Mouse (Mus musculus) stomach, embryonic 14.5 days (tissue): ENCODE data around the gene Sult2b1. TPM values are rescaled to one million over a fixed set of nuclear protein-coding genes. Genes with fewer than 3 reads are reported as not detected.

ENCODE experiments used
- ATAC-seq: fragments of 200-750 bp; cut with Nextera tagmentation; 2 replicates; pipeline ENCODE4 v1.8.0; 2017; ENCODE audit warnings: low read depth, moderate TSS enrichment; ENCODE audit not compliant: insufficient number of reproducible peaks, insufficient read depth, low FRiP score
- H3K27ac ChIP-seq: fragments of 300-500 bp; sonication (generic); 2 replicates; pipeline ENCODE4 v1.5.1; 2014; ENCODE audit warnings: mild to moderate bottlenecking, low read length, moderate library complexity, mixed read lengths
- H3K27me3 ChIP-seq: fragments of 300-500 bp; sonication (generic); 2 replicates; pipeline ENCODE4 v1.6.1; 2014; ENCODE audit warnings: low read length, control low read depth, mixed read lengths; ENCODE audit not compliant: control insufficient read depth, insufficient read depth
- H3K36me3 ChIP-seq: fragments of 300-500 bp; sonication (generic); 2 replicates; pipeline ENCODE4 v1.6.1; 2014; ENCODE audit warnings: mild to moderate bottlenecking, control low read depth, low read length, moderate library complexity, mixed read lengths; ENCODE audit not compliant: control insufficient read depth, insufficient read depth
- H3K4me1 ChIP-seq: fragments of 300-500 bp; sonication (generic); 2 replicates; pipeline ENCODE4 v1.6.1; 2014; ENCODE audit warnings: low read length, control low read depth, mixed read lengths; ENCODE audit not compliant: control insufficient read depth, insufficient read depth
- H3K4me2 ChIP-seq: fragments of 300-500 bp; sonication (generic); replicated peaks from 2 replicates; pipeline ENCODE4 v1.6.1; 2014; ENCODE audit warnings: low read depth, low read length, control low read depth
- H3K4me3 ChIP-seq: fragments of 300-500 bp; sonication (generic); 2 replicates; pipeline ENCODE4 v1.5.1; 2014; ENCODE audit warnings: low read depth, low read length, control low read depth
- H3K9ac ChIP-seq: fragments of 300-500 bp; sonication (generic); replicated peaks from 2 replicates; pipeline ENCODE4 v1.6.1; 2014; ENCODE audit warnings: low read depth, mild to moderate bottlenecking, control low read depth, low read length, moderate library complexity, mixed read lengths
- H3K9me3 ChIP-seq: fragments of 300-500 bp; sonication (generic); 2 replicates; pipeline ENCODE4 v1.6.1; 2016; ENCODE audit warnings: low read depth, low read length, control low read depth; ENCODE audit not compliant: control insufficient read depth
- WGBS: fragments of 180-500 bp; shearing (Covaris S2); extraction: QIAGEN DNeasy Blood & Tissue Kit; methylation state at CpG from one replicate; pipeline ENCODE4 v1.1.7; 2014; 5-methylcytosine and 5-hydroxymethylcytosine counted together
- polyA plus RNA-seq: library from polyadenylated mRNA; unstranded; fragments of >200 nt; fragmentation: Nextera tagmentation; extraction: Ambion mirVana; gene quantifications from 2 replicates; pipeline ENCODE4 v1.2.1, GENCODE M21; 2014

Gene Sult2b1
- polyA plus RNA-seq, 1 experiment from 2014 or later, result 3.6 TPM

DNA sequence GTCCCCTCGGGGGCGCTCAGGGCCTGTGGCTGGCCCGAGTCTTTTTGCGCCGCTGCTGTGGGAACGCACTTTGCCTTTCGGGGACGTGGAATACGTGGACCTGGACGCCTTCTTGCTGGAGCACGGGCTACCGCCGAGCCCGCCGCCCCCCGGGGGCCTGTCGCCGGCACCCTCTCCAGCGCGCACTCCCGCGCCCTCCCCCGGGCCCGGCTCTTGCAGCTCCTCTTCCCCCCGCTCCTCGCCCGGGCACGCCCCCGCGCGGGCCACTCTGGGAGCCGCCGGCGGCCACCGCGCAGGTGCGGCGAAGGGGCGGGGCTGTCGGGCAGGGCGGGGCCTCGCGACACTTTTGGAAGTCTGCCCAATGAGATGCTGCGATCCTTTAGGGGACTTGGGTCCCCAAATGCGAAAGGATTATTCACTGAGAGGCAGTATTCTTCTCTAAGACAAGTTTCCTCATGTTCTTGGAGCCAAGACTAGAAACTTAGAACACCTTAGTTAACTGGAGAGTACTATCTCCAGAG lies 77.7 kb downstream of the Sult2b1 start:
- Histone ChIP-seq H3K4me2 (peak overlapping the region; percentile 96), H3K36me3 (peaks cover 22% of the 10 kb centered on the region), H3K4me3 (peak overlapping the region; percentile 74), H3K27me3 (no peaks in the 10 kb centered on the region), H3K9me3 (no peaks in the 10 kb centered on the region), H3K4me1 (peaks cover 22% of the 10 kb centered on the region), H3K27ac (peak overlapping the region; percentile 74), H3K9ac (peak overlapping the region; percentile 73)
- 0 out of 2 replicates have a peak, but pooled peaks have one; percentile 4 for ATAC-seq
- WGBS, result 1% methylated on average over 45 of the region's 45 CpGs

DNA sequence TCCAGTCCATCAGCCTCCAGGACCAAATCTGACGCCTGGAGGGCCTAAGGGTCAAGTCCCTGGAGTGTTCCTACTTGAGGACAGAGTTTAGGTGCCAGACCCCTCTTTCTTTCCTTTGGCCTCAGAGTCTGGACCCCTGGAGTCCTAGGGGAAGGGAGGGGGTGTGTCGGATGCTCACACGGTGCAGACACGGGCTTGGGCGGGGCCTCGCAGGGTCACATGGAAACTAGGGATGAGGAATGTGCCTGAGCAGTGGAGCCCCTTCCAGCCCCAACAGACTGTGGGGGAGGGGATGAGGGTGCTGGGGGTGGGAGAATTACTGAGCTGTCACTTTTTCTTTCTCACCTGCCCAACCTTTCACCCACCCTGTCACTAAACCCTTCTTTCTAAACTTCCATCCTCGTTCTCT lies 78.6 kb downstream of the Sult2b1 start:
- no peaks in the 10 kb centered on the region for H3K27me3 ChIP-seq
- H3K4me1 ChIP-seq, result peaks cover 28% of the 10 kb centered on the region
- peak overlapping the region; percentile 91; the same call in 1 of the 2 replicates for H3K27ac ChIP-seq
- no peaks in the 10 kb centered on the region for H3K9me3 ChIP-seq
- WGBS, result 1% methylated on average over 7 of the region's 7 CpGs
- H3K36me3 ChIP-seq, result peaks cover 13% of the 10 kb centered on the region; the same call in 1 of the 2 replicates
- H3K4me2 ChIP-seq, result peak overlapping the region; percentile 96
- peak overlapping the region; percentile 74 for H3K4me3 ChIP-seq
- peak overlapping the region; percentile 73 for H3K9ac ChIP-seq
- ATAC-seq, result 0 out of 2 replicates have a peak, but pooled peaks have one; percentile 17

DNA sequence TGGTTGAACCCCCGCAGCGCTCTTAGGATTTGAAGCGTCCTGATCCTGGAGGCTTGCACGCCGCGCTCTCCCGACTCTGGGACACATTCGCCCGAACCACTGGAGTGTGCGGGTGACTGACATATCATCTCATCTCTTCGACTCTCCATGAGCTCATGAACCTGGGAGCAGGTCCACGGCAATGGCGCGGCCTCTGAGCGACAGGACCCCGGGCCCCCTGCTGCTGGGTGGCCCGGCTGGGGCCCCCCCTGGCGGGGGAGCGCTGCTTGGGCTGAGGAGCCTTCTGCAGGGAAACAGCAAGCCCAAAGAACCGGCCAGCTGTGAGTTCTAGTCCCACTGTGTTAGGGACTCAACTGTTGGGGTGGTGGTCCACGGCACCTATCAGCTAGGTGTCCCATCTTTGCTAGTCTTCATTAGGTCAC lies 79.0 kb downstream of the Sult2b1 start:
- peak; percentile 0; the same call in 1 of the 2 replicates for ATAC-seq
- Histone ChIP-seq H3K27ac (peak overlapping the region; percentile 91), H3K27me3 (no peaks in the 10 kb centered on the region), H3K4me3 (peak overlapping the region; percentile 74), H3K4me2 (peak overlapping the region; percentile 96), H3K9ac (peak overlapping the region; percentile 73), H3K4me1 (peaks cover 30% of the 10 kb centered on the region), H3K36me3 (peaks cover 10% of the 10 kb centered on the region; the same call in 1 of the 2 replicates), H3K9me3 (no peaks in the 10 kb centered on the region)
- whole genome bisulfite sequencing, result under 1% methylated on average over 21 of the region's 21 CpGs

DNA sequence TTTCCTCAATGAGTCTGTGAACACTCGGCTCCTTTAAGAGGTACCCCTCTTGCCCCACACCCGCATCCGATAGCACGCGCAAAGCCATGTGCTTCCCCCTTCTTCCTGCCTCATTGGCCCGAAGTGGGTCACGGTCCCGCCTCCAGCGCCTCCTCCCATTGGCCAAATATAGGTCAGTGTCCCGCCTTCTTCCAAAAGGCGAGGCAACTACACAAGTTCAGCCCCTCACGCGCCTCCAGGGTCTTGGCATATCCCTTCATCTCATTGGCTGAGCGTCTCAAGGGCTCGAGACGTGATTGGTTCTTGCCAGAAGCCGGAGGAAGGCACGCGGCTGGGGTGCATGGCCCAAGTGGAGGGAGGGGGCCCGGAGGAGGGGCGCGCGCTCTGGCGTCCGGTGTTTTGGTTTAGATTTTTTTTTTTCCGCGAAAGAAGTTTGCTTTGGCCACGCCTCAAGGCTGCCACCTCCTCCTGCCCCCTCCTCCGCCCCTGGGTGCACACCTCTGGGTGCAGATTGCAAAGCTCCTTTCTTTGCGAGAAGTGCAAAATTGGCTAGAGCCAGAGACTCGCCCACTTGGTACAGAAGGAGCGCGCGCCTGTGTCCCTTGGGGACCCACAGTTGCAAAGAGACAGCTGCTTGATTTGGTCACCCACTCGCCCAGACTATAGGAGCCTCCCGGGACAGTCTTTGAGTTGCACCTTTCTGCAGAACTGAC lies 79.6 kb downstream of the Sult2b1 start, which contains the start of gene Dbp:
TSS of gene Dbp (plus strand) at position 359 of the 713 bp plus-strand sequence.
- peaks cover 36% of the 10 kb centered on the region for H3K4me1 ChIP-seq
- peak; percentile 87 for ATAC-seq
- peak within 1 kb of the TSS; percentile 73 for H3K9ac ChIP-seq
- WGBS, result under 1% methylated on average over 36 of the region's 36 CpGs
- peak within 1 kb of the TSS; percentile 96 for H3K4me2 ChIP-seq
- H3K9me3 ChIP-seq, result no peaks in the 10 kb centered on the region
- H3K27ac ChIP-seq, result peak within 1 kb of the TSS; percentile 91
- no peaks in the 10 kb centered on the region for H3K27me3 ChIP-seq
- H3K36me3 ChIP-seq, result peaks cover 4% of the 10 kb centered on the region; the same call in 1 of the 2 replicates
- peak within 1 kb of the TSS; percentile 74 for H3K4me3 ChIP-seq

DNA sequence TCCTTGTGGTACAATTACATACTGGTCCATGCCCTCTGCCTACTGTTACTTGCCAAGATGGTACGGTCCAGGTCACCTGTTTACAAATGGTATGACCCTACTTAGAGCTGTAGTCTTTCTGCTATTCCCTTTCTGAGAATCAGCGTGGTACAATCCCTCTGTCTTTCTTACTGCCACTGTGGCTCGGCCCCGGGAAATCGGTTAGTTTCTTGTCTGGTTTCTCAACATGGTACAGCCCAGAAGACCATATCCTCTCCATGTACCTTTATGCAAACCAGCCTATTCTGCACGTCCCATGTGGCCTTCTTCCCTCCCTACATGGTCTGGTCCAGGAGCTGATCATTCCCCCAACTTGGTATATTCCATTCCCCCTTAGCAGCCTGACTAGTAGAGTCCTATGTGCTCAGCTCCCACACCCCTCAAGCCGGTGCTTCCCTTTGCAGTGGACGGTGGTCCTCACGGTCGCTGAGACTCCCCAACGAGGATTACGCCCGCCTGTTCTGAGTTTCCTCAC lies 80.4 kb downstream of the Sult2b1 start:
- Histone ChIP-seq H3K4me3 (peak overlapping the region; percentile 74), H3K9ac (peak overlapping the region; percentile 26; the same call in 1 of the 2 replicates), H3K4me1 (peaks cover 39% of the 10 kb centered on the region), H3K9me3 (no peaks in the 10 kb centered on the region), H3K4me2 (peak overlapping the region; percentile 80), H3K27ac (peak overlapping the region; percentile 77), H3K27me3 (no peaks in the 10 kb centered on the region), H3K36me3 (no peaks in the 10 kb centered on the region)
- peak; percentile 38 for ATAC-seq
- 1% methylated on average over 13 of the region's 13 CpGs for WGBS

DNA sequence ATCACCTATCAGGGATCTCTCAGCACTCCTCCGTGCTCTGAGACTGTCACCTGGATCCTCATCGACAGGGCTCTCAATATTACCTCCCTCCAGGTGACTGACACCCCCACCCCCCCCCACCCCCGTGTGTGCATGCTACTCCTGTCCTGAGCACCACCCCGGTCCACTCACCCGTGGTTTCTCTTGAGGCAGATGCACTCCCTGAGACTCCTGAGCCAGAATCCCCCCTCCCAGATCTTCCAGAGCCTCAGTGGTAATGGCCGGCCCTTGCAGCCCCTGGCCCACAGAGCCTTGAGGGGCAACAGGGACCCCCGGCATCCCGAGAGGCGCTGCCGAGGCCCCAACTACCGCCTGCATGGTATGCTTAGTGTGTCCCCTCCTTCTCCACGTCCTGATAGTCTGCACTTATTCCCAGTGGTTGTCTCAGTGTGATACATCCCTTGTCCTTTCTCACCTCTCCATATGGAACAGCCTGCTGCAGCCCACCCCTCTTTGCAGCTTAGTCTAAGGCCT lies 80.9 kb downstream of the Sult2b1 start:
- H3K9ac ChIP-seq, result peak overlapping the region; percentile 26; the same call in 1 of the 2 replicates
- 31% methylated on average over 12 of the region's 12 CpGs for WGBS
- no peak for ATAC-seq

DNA sequence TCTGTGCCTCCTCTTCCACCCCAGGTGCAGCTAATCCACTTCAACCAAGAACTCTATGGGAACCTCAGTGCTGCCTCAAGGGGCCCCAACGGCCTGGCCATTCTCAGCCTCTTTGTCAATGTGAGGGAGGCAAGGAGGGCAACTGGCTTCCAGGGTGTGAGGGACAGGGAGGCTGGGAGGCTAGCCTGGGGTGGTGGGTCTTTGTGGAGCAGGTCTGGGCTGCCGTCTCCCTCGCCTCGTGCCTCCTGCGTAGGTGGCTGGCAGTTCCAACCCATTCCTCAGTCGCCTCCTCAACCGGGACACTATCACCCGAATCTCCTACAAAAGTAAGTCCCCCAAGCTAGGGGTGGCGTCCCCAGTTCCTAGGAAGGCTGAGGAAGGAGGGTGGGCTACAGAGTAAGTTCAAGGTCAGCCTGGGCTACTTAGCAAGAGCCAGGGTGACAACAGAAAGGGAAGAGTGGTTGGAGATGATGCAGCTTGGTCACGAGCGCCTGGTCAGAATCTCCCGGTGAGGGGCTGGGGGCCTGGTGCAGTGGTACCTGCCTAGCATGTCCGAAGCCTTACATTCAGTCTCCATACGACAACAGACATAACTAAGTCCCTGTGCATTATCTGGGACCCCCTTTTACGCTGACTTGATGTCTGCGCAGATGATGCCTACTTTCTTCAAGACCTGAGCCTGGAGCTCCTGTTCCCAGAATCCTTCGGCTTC lies 81.5 kb downstream of the Sult2b1 start:
- H3K4me1 ChIP-seq, result peaks cover 29% of the 10 kb centered on the region
- H3K27ac ChIP-seq, result peak overlapping the region; percentile 77; the same call in 1 of the 2 replicates
- no peak overlapping the region for H3K4me2 ChIP-seq
- H3K4me3 ChIP-seq, result no peak overlapping the region
- H3K36me3 ChIP-seq, result no peaks in the 10 kb centered on the region
- no peak overlapping the region for H3K9ac ChIP-seq
- WGBS, result 85% methylated on average over 17 of the region's 17 CpGs
- 0 out of 2 replicates have a peak, but pooled peaks cover 4% of the 10 kb centered on the region for H3K27me3 ChIP-seq
- no peak for ATAC-seq
- H3K9me3 ChIP-seq, result no peaks in the 10 kb centered on the region

More for the DNA sequence above, 80.9 kb downstream of the Sult2b1 start:
- peak overlapping the region; percentile 80 for H3K4me2 ChIP-seq
- H3K27me3 ChIP-seq, result 0 out of 2 replicates have a peak, but pooled peaks cover under 1% of the 10 kb centered on the region
- no peaks in the 10 kb centered on the region for H3K9me3 ChIP-seq
- peak overlapping the region; percentile 74; the same call in 1 of the 2 replicates for H3K4me3 ChIP-seq
- H3K27ac ChIP-seq, result peak overlapping the region; percentile 77
- H3K36me3 ChIP-seq, result no peaks in the 10 kb centered on the region
- H3K4me1 ChIP-seq, result peaks cover 35% of the 10 kb centered on the region

DNA sequence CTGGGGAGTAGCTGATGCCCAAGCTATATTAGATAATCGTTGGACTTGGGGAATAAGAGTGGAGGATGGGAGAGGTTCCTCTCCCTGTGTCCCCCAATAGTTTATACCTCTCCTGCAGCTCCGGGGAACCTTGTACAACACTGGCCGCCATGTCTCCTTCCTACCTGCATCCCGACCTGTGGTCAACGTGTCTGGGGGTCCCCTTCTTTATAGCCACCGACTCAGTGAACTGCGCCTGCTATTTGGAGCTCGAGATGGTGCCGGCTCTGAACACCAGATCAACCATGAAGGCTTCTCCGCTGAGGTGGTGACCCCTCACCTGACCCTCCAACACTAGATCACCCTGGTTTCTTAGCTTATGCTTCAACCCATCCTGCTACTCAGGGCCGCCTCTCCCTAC lies 82.2 kb downstream of the Sult2b1 start:
- Histone ChIP-seq H3K4me3 (no peak overlapping the region), H3K4me2 (no peak overlapping the region), H3K27me3 (0 out of 2 replicates have a peak, but pooled peaks cover 4% of the 10 kb centered on the region), H3K4me1 (peaks cover 27% of the 10 kb centered on the region), H3K9ac (no peak overlapping the region), H3K36me3 (no peaks in the 10 kb centered on the region), H3K9me3 (no peaks in the 10 kb centered on the region), H3K27ac (no peak overlapping the region)
- ATAC-seq, result no peak
- WGBS, result 92% methylated on average over 11 of the region's 11 CpGs
